Mouse (Mus musculus) midbrain, embryonic 16.5 days (tissue): ENCODE results near the gene 1110004F10Rik. TPM values are rescaled to one million over a fixed set of nuclear protein-coding genes. Genes with fewer than 3 reads are reported as not detected.
A peak's percentile ranks its signal among the peaks of the same experiment; 100 is the strongest.

Experiments
- ATAC-seq: fragments of 200-750 bp; cut with Nextera tagmentation; 2 replicates; pipeline ENCODE4 v1.8.0; 2017; ENCODE audit warnings: moderate TSS enrichment
- H3K27ac ChIP-seq: fragments of 300-500 bp; sonication (generic); 2 replicates; pipeline ENCODE4 v1.5.1; 2014; ENCODE audit warnings: mild to moderate bottlenecking, low read length, mixed read lengths
- H3K27me3 ChIP-seq: fragments of 300-500 bp; sonication (generic); 2 replicates; pipeline ENCODE4 v1.6.1; 2014; ENCODE audit warnings: low read depth, low read length, mixed read lengths; ENCODE audit not compliant: control insufficient read depth, insufficient read depth
- H3K36me3 ChIP-seq: fragments of 300-500 bp; sonication (generic); 2 replicates; pipeline ENCODE4 v1.6.1; 2014; ENCODE audit warnings: mild to moderate bottlenecking, low read length, moderate library complexity, mixed read lengths; ENCODE audit not compliant: control insufficient read depth, insufficient read depth
- H3K4me1 ChIP-seq: fragments of 300-500 bp; sonication (generic); 2 replicates; pipeline ENCODE4 v1.6.1; 2014; ENCODE audit warnings: mild to moderate bottlenecking, low read length, mixed read lengths; ENCODE audit not compliant: control insufficient read depth, insufficient read depth
- H3K4me2 ChIP-seq: fragments of 300-500 bp; sonication (generic); 2 replicates; pipeline ENCODE4 v1.6.1; 2014; ENCODE audit warnings: mild to moderate bottlenecking, low read length, mixed read lengths
- H3K4me3 ChIP-seq: fragments of 300-500 bp; sonication (generic); 2 replicates; pipeline ENCODE4 v1.5.1; 2014; ENCODE audit warnings: low read depth, mild to moderate bottlenecking, low read length, moderate library complexity, mixed read lengths
- H3K9ac ChIP-seq: fragments of 300-500 bp; sonication (generic); 2 replicates; pipeline ENCODE4 v1.6.1; 2014; ENCODE audit warnings: low read depth, low read length, mixed read lengths
- H3K9me3 ChIP-seq: fragments of 300-500 bp; sonication (generic); replicated peaks from 2 replicates; pipeline ENCODE4 v1.6.1; 2014; ENCODE audit warnings: mild to moderate bottlenecking, low read length, mixed read lengths; ENCODE audit not compliant: control insufficient read depth, poor library complexity, severe bottlenecking
- WGBS: fragments of 180-500 bp; shearing (Covaris S2); extraction: QIAGEN DNeasy Blood & Tissue Kit; methylation state at CpG from one replicate; pipeline ENCODE4 v1.1.7; 2014; 5-methylcytosine and 5-hydroxymethylcytosine counted together
- polyA plus RNA-seq: library from polyadenylated mRNA; unstranded; fragments of >200 nt; fragmentation: Nextera tagmentation; extraction: Ambion mirVana; gene quantifications from 2 replicates; pipeline ENCODE4 v1.2.1, GENCODE M21; 2015

1110004F10Rik gene
- polyA plus RNA-seq, 1 experiment from 2014 or later: 363 TPM

DNA sequence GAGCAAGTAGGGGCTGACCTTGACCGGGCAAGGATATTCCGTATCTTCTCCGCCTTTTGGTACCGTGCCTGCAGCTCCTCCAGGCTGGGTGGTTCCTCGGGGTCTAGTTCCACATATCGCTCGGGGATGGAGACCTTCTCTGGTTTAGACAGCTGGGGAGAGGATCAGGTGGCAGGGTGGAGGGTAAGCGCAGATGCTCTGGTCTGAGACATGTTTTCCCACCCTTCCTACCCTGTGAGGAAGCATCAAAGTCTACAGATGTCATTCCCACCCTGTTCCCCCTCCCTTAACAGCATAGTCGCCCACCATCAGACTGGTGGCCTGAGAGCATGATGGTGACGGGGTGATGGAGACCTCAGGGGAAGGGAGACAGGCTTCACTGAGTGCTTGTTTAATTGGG is 90.2 kb downstream of the 1110004F10Rik start:
- Histone ChIP-seq H3K9me3 (no peaks in the 10 kb centered on the region), H3K4me2 (no peak overlapping the region), H3K4me3 (no peak overlapping the region), H3K4me1 (peaks cover 5% of the 10 kb centered on the region; the same call in 1 of the 2 replicates), H3K9ac (no peak overlapping the region), H3K27me3 (no peaks in the 10 kb centered on the region), H3K36me3 (no peaks in the 10 kb centered on the region), H3K27ac (no peak overlapping the region)
- no peak for ATAC-seq
- whole genome bisulfite sequencing: 90% methylated on average over 10 of the region's 10 CpGs

DNA sequence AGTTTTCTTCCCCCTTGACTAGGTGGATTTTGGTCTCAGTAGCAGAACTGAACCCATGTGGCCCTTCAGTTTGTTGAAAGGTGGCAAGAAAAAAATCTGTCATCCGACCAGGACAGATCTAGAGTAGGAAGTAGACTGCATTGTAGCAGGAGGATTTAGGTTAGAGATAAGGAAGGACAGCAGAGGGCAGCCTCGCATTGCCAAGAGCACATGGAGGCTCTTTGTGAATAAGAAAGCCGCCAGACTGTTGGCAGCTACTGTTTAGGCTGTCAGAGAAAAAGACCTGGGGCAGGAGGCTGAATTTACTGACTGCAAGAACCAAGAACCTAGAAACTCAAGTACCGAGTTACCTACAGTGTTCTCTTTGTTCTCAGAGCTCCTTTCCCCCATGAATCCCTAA is 92.2 kb downstream of the 1110004F10Rik start:
- peaks cover 5% of the 10 kb centered on the region; the same call in 1 of the 2 replicates for H3K4me1 ChIP-seq
- H3K4me3 ChIP-seq: no peak overlapping the region
- peak; percentile 71; the same call in 1 of the 2 replicates for ATAC-seq
- no peaks in the 10 kb centered on the region for H3K27me3 ChIP-seq
- WGBS: 17% methylated on average over 4 of the region's 4 CpGs
- peak overlapping the region; percentile 52 for H3K27ac ChIP-seq
- H3K4me2 ChIP-seq: no peak overlapping the region
- H3K36me3 ChIP-seq: no peaks in the 10 kb centered on the region
- no peak overlapping the region; the same call in 1 of the 2 replicates for H3K9ac ChIP-seq
- H3K9me3 ChIP-seq: no peaks in the 10 kb centered on the region

DNA sequence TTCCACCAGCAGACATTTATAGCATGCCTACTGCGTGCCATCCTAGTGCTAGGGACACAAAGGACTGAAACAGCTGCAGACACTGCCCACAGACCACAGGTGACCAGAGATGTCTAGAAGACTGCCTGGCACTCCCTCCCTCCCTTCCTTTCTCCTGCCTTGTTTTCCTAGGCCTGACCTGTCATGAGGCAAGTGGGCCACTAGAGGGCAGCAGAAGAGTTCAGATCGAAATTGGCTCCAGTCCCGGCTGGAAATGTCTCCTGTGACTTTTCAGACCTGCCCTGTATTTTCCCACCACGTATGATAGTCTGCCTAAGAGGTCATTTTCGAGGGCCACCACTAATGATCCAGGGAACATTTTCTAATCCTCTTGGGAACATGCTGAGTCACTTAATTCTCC is 92.9 kb downstream of the 1110004F10Rik start:
- H3K4me2 ChIP-seq: no peak overlapping the region
- no peaks in the 10 kb centered on the region for H3K27me3 ChIP-seq
- peaks cover 5% of the 10 kb centered on the region; the same call in 1 of the 2 replicates for H3K4me1 ChIP-seq
- WGBS: 1% methylated on average over 5 of the region's 5 CpGs
- no peaks in the 10 kb centered on the region for H3K9me3 ChIP-seq
- peak; percentile 40; the same call in 1 of the 2 replicates for ATAC-seq
- H3K27ac ChIP-seq: peak overlapping the region; percentile 52
- 0 out of 2 replicates have a peak, but pooled peaks cover 2% of the 10 kb centered on the region for H3K36me3 ChIP-seq
- H3K4me3 ChIP-seq: no peak overlapping the region
- H3K9ac ChIP-seq: peak overlapping the region; percentile 2; the same call in 1 of the 2 replicates

DNA sequence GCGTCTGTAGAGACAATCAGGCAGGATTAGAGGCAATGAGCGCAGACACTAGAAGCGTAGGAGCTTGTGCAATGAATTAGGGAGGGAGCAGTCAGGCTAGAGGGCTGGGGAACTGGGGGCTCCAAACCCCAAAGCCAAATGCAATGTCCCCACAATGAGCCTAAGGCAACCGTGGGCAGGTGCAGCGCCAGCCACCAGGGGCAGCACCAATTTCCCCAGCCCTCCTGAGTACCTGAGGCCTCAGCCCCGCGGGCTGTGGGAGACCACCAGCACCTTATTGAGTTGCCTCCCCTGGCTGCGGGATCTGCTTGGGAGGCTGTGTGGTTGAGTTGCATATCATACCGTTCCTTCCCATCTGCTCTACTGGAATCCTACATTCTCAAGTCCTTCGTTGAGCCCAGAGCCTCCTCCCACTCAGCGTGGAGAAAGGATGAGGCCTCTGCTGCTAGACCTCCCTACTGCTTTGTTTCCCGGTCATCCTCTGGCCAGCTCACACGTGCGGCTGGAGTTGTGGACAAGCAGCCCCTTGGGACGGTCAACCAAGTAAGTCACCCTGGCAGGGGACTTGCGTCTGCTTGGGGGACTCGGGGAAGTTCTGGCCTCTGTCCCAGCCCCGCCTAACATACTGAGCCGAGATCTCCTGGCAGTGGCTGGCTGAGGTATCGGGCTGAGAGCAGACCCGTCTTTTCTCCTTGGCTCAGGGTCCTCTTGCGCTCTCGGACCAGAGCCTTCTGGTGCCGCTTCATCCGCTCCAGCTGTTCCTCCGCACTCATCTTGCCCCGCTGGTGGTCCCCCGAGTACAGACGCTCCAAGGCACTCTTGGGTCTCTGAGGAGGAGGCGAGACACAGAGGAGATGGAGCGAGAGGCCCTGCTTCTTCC is 95.5 kb downstream of the 1110004F10Rik start:
- ATAC-seq: no peak

DNA sequence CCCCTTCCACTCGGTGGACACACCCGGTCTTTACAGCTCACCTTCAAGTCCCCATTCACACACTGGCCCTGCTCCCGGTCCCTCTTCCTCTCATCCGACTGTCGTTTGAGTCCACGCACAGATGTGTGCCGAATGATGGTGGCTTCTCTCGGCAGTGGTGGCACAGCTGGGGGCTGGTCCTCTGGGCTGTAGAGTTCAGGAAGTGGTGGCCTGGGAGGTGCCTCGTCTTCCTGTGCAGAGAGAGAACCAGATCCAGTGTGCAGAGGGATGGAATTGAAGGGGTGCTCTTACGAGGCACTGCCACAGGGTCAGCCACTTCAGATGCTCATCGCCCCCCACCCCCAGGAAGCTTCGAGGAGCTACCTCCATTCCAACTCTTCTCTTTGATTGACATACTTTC is 98.0 kb downstream of the 1110004F10Rik start:
- Histone ChIP-seq H3K27me3 (no peaks in the 10 kb centered on the region), H3K36me3 (0 out of 2 replicates have a peak, but pooled peaks cover 2% of the 10 kb centered on the region), H3K9ac (no peak overlapping the region), H3K27ac (no peak overlapping the region), H3K4me2 (no peak overlapping the region), H3K9me3 (no peaks in the 10 kb centered on the region), H3K4me1 (no peaks in the 10 kb centered on the region), H3K4me3 (no peak overlapping the region)
- WGBS: 86% methylated on average over 12 of the region's 12 CpGs
- ATAC-seq: no peak

More for the DNA sequence above, 95.5 kb downstream of the 1110004F10Rik start:
- no peak overlapping the region for H3K27ac ChIP-seq
- WGBS: 80% methylated on average over 31 of the region's 31 CpGs
- H3K27me3 ChIP-seq: no peaks in the 10 kb centered on the region
- H3K4me2 ChIP-seq: no peak overlapping the region
- peaks cover 5% of the 10 kb centered on the region; the same call in 1 of the 2 replicates for H3K4me1 ChIP-seq
- H3K9me3 ChIP-seq: no peaks in the 10 kb centered on the region
- H3K4me3 ChIP-seq: no peak overlapping the region
- 0 out of 2 replicates have a peak, but pooled peaks cover 2% of the 10 kb centered on the region for H3K36me3 ChIP-seq
- no peak overlapping the region for H3K9ac ChIP-seq

DNA sequence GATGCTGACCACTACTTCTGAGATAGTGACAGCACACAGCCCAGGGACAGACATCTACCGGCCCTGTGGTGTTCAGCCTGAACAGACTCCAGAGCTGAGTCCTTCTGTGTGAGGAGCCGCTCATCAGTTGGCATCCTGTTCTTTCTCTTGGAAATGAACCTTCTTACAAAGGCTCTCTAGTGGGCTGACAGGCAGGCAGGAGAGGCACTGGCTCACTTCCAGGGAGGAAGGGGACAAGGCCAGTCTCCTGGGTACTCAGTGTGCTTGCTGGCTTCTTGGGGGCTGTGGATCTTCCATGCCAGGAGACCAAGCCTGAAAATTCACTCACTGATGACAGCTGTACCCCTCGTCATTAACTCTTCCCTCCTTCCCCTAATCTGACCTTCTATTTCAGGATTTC is 98.5 kb downstream of the 1110004F10Rik start:
- Histone ChIP-seq H3K9ac (no peak overlapping the region), H3K4me1 (no peaks in the 10 kb centered on the region), H3K9me3 (no peaks in the 10 kb centered on the region), H3K4me3 (no peak overlapping the region), H3K27me3 (no peaks in the 10 kb centered on the region), H3K4me2 (no peak overlapping the region), H3K27ac (no peak overlapping the region), H3K36me3 (0 out of 2 replicates have a peak, but pooled peaks cover 2% of the 10 kb centered on the region)
- WGBS: 68% methylated on average over 3 of the region's 3 CpGs
- no peak for ATAC-seq

DNA sequence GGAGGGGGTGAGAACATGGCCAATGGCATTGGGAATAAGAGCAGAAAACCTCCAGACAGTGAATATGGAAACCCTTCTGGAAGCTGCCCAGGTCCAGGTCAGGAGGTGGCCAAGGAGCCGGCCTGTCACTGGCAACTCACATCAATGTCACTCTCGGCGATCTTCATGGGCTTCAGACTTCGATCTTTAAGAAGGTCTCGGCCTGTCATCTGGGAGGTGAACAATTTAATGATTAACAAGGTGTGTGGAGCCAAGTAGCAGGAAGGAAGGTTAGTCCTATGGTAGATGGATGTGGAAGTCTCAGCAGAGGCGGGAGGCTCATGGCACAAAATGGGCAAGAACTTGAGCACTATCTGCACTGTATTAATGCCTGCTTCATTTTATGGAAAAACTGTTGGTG is 105.8 kb downstream of the 1110004F10Rik start:
- Histone ChIP-seq H3K9me3 (no peaks in the 10 kb centered on the region), H3K4me3 (no peak overlapping the region), H3K4me1 (no peaks in the 10 kb centered on the region), H3K4me2 (no peak overlapping the region), H3K9ac (no peak overlapping the region), H3K27me3 (no peaks in the 10 kb centered on the region), H3K27ac (no peak overlapping the region), H3K36me3 (no peaks in the 10 kb centered on the region)
- no peak for ATAC-seq
- 97% methylated on average over 6 of the region's 6 CpGs for WGBS

DNA sequence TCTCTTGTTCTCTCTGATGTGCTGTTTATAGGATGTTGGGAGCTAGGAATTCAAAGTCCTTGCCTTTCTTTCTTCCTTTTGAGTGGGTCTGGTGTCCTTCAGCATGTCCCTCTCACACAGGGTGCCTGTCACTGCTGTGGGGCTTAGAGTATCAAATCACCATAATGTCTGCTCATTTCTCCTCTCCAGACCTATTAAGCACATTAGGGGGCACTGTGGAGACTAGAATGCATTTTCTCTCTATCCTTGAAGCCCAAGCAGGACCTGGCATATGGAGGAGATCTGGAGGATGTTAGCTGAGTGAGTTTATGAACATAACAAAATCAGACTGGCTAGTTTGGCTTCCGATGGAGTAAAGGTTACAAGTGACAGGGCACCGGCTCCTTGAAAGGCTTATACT is 107.9 kb downstream of the 1110004F10Rik start:
- H3K9me3 ChIP-seq: no peaks in the 10 kb centered on the region
- 98% methylated on average over 2 of the region's 2 CpGs for WGBS
- no peaks in the 10 kb centered on the region for H3K27me3 ChIP-seq

DNA sequence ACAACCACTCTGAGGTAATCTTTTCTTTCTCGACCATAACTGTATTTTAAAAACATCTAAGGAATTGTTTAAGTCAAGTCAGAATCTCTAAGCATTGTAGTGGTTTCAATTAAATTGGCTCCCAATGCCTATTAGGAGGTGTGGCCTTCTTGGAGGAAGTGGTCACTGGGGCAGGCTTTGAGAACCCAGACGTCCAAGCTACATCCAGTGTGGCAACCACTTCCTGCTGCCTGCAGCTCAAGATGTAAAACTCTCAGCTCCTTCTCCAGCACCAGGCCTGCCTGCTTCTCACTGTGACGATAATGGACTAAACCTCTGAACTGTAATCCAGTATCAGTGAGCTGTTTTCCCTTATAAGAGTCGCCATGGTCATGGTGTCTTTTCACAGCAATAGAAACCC is 110.4 kb downstream of the 1110004F10Rik start:
- no peaks in the 10 kb centered on the region for H3K36me3 ChIP-seq
- no peak overlapping the region for H3K9ac ChIP-seq
- ATAC-seq: no peak
- 69% methylated on average over 4 of the region's 4 CpGs for WGBS
- H3K27ac ChIP-seq: no peak overlapping the region
- no peaks in the 10 kb centered on the region for H3K4me1 ChIP-seq
- H3K4me2 ChIP-seq: no peak overlapping the region
- H3K4me3 ChIP-seq: no peak overlapping the region
- H3K27me3 ChIP-seq: no peaks in the 10 kb centered on the region
- no peaks in the 10 kb centered on the region for H3K9me3 ChIP-seq

More for the DNA sequence above, 107.9 kb downstream of the 1110004F10Rik start:
- H3K4me1 ChIP-seq: no peaks in the 10 kb centered on the region
- no peak overlapping the region for H3K4me2 ChIP-seq
- no peak overlapping the region for H3K9ac ChIP-seq
- no peak for ATAC-seq
- H3K36me3 ChIP-seq: no peaks in the 10 kb centered on the region
- no peak overlapping the region for H3K4me3 ChIP-seq
- H3K27ac ChIP-seq: no peak overlapping the region
